Mouse (Mus musculus): ENCODE data around the gene Amigo3. TPM values are rescaled to one million over a fixed set of nuclear protein-coding genes. Genes with fewer than 3 reads are reported as not detected.
"Not testable (repeated sequence)": the region's sequence is repeated elsewhere in the genome, so short reads cannot be mapped to it uniquely, and the experiment has no call there.

Amigo3 gene
- polyA plus RNA-seq (2014; fragmentation: Nextera tagmentation; extraction: Ambion mirVana), result 3.1 and 3.4 TPM in 2 replicates

DNA sequence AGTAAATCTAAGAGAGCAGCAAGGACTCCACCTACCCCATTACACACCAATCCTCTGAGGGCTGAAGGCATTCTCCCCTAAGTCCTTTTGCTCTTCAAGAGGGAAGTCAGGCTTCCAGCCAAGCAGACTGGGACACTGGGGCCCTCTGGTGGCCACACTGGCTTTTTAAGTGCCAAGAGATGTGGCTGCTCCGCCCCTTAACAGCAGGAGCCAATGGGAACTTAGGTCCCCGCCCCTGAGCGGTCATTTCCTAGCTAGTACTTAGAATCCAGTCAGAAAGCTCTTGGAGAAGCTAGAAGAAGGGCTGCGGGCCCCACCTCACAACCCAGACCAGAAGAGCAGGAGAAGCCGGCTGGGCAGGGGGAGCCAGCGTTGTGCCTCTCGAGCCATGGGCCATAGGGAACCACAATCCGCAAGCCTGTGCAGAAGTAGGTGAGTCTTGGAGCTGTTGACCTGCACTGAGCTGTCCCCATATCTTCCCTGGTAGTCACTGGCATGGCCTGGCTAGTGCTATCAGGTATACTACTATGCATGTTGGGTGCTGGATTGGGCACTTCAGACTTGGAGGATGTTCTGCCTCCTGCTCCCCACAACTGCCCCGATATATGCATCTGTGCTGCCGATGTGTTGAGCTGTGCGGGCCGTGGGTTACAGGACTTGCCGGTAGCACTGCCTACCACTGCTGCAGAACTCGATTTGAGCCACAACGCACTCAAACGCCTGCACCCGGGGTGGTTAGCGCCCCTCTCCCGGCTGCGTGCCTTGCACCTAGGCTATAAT, at the start of gene Amigo3:
Amigo3 (plus strand) TSS at position 275 of the 780 bp plus-strand sequence.
- Histone ChIP-seq H3K27ac (ENCODE audit: low read depth) (peak within 1 kb of the TSS; percentile 73; the same call in 1 of the 2 replicates), H3K36me3 (ENCODE audit: insufficient read depth) (peaks cover 65% of the 10 kb centered on the region), H3K27me3 (ENCODE audit: insufficient read depth, low read length) (no peaks in the 10 kb centered on the region), H3K4me1 (ENCODE audit: insufficient read depth) (peaks cover 7% of the 10 kb centered on the region; the same call in 1 of the 2 replicates), H3K4me2 (peak within 1 kb of the TSS; percentile 53), H3K9me3 (ENCODE audit: low read depth, low read length) (no peaks in the 10 kb centered on the region), H3K4me3 (ENCODE audit: low read depth, low read length) (peak within 1 kb of the TSS; percentile 6), H3K9ac (no peak within 1 kb of the TSS)
- WGBS, result 50% methylated on average over 20 of the region's 20 CpGs
- peak; percentile 57 for ATAC-seq (ENCODE audit: insufficient read depth)
- peak; percentile 100 for DNase-seq
- peak; percentile 91 for TF ChIP-seq CTCF (IDR thresholded peaks at IDR 0.05; ENCODE audit: low read depth)

DNA sequence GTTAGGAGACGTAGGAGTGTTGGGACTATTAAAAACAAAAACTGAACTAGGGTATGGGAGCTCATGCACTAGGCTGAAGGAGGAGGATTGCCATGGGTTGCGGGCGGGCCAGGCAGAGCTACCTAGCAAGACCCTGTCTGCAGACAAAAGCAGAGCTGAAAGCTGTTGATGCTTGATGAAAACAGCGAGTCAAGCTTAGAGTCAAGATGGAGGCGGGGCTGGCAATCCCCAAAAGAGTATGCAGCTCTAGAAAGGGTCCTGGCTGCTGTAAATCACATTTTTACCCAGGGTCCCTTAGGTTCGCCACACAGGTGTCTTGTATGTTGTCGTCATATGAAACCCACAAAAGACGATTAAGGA, 49.4 kb upstream of the Amigo3 start:
- no peaks in the 10 kb centered on the region for H3K36me3 ChIP-seq (ENCODE audit: insufficient read depth)
- DNase-seq (peak; percentile 27), ATAC-seq (ENCODE audit: insufficient read depth) (no peak)
- no peaks in the 10 kb centered on the region for H3K9me3 ChIP-seq (ENCODE audit: low read depth, low read length)
- 0 out of 2 replicates have a peak overlapping the region, but pooled peaks have one; percentile 2 for H3K27ac ChIP-seq (ENCODE audit: low read depth)
- H3K9ac ChIP-seq, result peak overlapping the region; percentile 95
- H3K27me3 ChIP-seq (ENCODE audit: insufficient read depth, low read length), result no peaks in the 10 kb centered on the region
- WGBS, result 10% methylated on average over 8 of the region's 8 CpGs
- peak overlapping the region; percentile 99 for H3K4me3 ChIP-seq (ENCODE audit: low read depth, low read length)
- peaks cover 10% of the 10 kb centered on the region for H3K4me1 ChIP-seq (ENCODE audit: insufficient read depth)
- peak overlapping the region; percentile 93 for H3K4me2 ChIP-seq
- no peak for TF ChIP-seq CTCF (IDR thresholded peaks at IDR 0.05; ENCODE audit: low read depth)

DNA sequence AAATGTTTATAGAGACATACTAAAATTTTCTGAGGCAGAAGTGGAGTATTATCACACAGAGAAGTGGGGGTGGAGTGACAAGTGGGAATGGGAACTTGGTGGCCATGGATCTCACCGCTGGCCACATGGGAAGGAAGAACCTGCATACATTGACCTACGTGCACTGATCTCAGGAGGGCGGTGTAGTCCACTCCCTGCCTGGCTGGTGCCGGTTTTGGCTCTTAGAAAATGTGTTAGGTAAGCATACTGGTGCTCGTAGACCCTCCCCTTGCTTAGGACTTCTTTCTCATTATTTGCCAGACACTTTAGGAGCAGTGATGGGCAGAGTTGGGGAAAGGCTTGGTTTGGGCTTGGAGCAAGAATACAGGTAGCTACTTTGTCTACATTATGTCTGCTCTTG, 44.9 kb upstream of the Amigo3 start:
- Histone ChIP-seq H3K36me3 (ENCODE audit: insufficient read depth) (peaks cover 5% of the 10 kb centered on the region; the same call in 1 of the 2 replicates), H3K27me3 (ENCODE audit: insufficient read depth, low read length) (no peaks in the 10 kb centered on the region), H3K4me2 (no peak overlapping the region), H3K4me3 (ENCODE audit: low read depth, low read length) (no peak overlapping the region), H3K4me1 (ENCODE audit: insufficient read depth) (peaks cover 8% of the 10 kb centered on the region), H3K9me3 (ENCODE audit: low read depth, low read length) (no peaks in the 10 kb centered on the region), H3K27ac (ENCODE audit: low read depth) (no peak overlapping the region), H3K9ac (no peak overlapping the region)
- TF ChIP-seq CTCF (IDR thresholded peaks at IDR 0.05; ENCODE audit: low read depth), result no peak
- DNase-seq, result no peak
- 75% methylated on average over 5 of the region's 5 CpGs for WGBS
- no peak for ATAC-seq (ENCODE audit: insufficient read depth)

DNA sequence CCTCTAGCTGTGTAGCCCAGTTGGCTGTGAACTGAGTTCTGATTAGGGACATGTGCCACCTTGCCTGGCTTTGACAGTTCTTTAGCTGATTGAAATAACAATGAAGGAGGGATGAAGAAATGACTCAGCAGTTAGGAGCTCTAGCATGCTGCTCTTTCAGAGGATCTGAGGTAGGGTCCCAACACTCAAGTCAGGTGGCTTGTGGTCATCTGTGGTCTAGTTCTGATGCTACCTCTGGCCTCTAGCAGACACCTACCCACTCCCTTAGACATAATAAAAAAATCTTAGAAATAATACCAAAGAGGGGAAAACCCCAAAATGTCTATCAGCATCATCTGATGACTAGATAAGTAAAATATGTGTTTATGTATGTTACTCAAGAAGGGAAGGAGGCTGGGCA, 42.6 kb upstream of the Amigo3 start:
- peaks cover 13% of the 10 kb centered on the region; the same call in 1 of the 2 replicates for H3K36me3 ChIP-seq (ENCODE audit: insufficient read depth)
- no peak for ATAC-seq (ENCODE audit: insufficient read depth)
- H3K4me3 ChIP-seq (ENCODE audit: low read depth, low read length), result no peak overlapping the region

DNA sequence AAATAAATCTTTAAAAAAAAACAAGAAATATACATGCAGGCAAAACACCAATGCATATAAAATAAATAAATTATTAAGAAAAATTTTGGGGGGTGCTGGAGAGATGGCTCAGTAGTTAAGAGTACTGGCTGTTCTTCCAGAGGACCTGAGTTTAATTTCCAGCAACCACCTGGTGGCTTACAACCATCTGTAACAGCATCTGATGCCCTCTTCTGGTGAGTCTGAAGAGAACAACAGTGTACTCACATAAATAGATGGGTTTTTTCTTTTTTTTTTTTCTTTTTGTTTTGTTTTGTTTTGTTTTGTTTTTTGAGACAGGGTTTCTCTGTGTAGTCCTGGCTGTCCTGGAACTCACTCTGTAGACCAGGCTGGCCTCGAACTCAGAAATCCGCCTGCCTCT, 39.4 kb upstream of the Amigo3 start:
- H3K4me2 ChIP-seq; H3K27me3 ChIP-seq (ENCODE audit: insufficient read depth, low read length); H3K9me3 ChIP-seq (ENCODE audit: low read depth, low read length); H3K9ac ChIP-seq; DNase-seq; H3K27ac ChIP-seq (ENCODE audit: low read depth); H3K4me1 ChIP-seq (ENCODE audit: insufficient read depth); H3K4me3 ChIP-seq (ENCODE audit: low read depth, low read length); ATAC-seq (ENCODE audit: insufficient read depth): not testable (repeated sequence)
- peak; percentile 21 for TF ChIP-seq CTCF (IDR thresholded peaks at IDR 0.05; ENCODE audit: low read depth)
- WGBS, result 92% methylated on average over 2 of the region's 2 CpGs
- peaks cover 17% of the 10 kb centered on the region; the same call in 1 of the 2 replicates for H3K36me3 ChIP-seq (ENCODE audit: insufficient read depth)

More for the DNA sequence above, 42.6 kb upstream of the Amigo3 start:
- Histone ChIP-seq H3K9ac (no peak overlapping the region), H3K4me2 (no peak overlapping the region), H3K27ac (ENCODE audit: low read depth) (no peak overlapping the region), H3K27me3 (ENCODE audit: insufficient read depth, low read length) (no peaks in the 10 kb centered on the region), H3K9me3 (ENCODE audit: low read depth, low read length) (no peaks in the 10 kb centered on the region), H3K4me1 (ENCODE audit: insufficient read depth) (no peaks in the 10 kb centered on the region)
- no peak for DNase-seq
- no peak for TF ChIP-seq CTCF (IDR thresholded peaks at IDR 0.05; ENCODE audit: low read depth)

DNA sequence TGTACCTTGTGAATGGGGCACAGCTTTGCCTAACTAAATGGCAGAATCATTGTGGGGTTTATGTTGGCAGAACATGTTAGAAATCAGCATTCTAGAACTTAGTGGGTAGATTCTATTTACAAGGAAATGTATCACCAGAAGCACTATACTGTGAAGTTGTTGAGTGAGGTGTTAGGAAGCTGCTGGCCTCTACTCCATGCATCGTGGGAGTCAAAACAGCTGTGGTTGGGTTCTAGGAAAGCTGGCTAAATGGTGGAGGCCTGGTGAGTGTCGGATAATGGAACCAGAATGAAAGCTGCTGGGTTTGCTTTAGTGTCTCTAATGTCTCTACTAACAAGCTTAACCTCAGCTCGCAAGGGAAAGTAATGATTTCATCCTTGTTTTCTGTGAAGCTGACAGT, 35.8 kb upstream of the Amigo3 start:
- H3K4me3 ChIP-seq (ENCODE audit: low read depth, low read length), result no peak overlapping the region
- no peak for ATAC-seq (ENCODE audit: insufficient read depth)
- 83% methylated on average over 3 of the region's 3 CpGs for WGBS

DNA sequence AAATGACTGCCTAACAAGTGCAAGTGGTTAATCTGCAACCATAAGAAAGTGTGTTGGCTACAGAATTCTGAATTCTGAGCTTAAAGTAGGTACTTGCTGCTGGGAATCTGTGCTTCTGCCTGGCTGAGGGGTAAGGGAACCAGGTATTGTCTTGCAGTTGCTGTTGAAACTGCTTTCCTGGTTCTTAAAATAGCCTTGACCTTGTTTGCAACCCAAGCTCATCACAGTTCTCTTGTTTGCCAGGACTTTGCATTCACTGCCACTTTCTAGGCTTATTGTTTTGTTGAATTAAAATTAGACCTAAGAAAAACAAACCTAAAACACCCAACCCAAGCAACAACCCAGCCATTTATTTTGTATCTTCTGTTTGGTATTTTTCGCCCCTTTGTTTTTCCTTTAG, 32.2 kb upstream of the Amigo3 start:
- no peak for DNase-seq
- no peaks in the 10 kb centered on the region for H3K4me1 ChIP-seq (ENCODE audit: insufficient read depth)
- H3K9me3 ChIP-seq (ENCODE audit: low read depth, low read length), result no peaks in the 10 kb centered on the region
- TF ChIP-seq CTCF (IDR thresholded peaks at IDR 0.05; ENCODE audit: low read depth), result no peak
- H3K4me3 ChIP-seq (ENCODE audit: low read depth, low read length), result no peak overlapping the region
- WGBS, result 97% methylated on average over 1 of the region's 1 CpGs
- no peak overlapping the region for H3K27ac ChIP-seq (ENCODE audit: low read depth)
- H3K27me3 ChIP-seq (ENCODE audit: insufficient read depth, low read length), result no peaks in the 10 kb centered on the region
- no peak overlapping the region for H3K9ac ChIP-seq
- no peak overlapping the region for H3K4me2 ChIP-seq
- peaks cover 21% of the 10 kb centered on the region for H3K36me3 ChIP-seq (ENCODE audit: insufficient read depth)
- ATAC-seq (ENCODE audit: insufficient read depth), result no peak

More for the DNA sequence above, 35.8 kb upstream of the Amigo3 start:
- DNase-seq, result no peak
- TF ChIP-seq CTCF (IDR thresholded peaks at IDR 0.05; ENCODE audit: low read depth), result no peak
- H3K36me3 ChIP-seq (ENCODE audit: insufficient read depth), result peaks cover 17% of the 10 kb centered on the region; the same call in 1 of the 2 replicates
- no peak overlapping the region for H3K9ac ChIP-seq
- H3K4me2 ChIP-seq, result no peak overlapping the region
- H3K4me1 ChIP-seq (ENCODE audit: insufficient read depth), result no peaks in the 10 kb centered on the region
- no peak overlapping the region for H3K27ac ChIP-seq (ENCODE audit: low read depth)
- no peaks in the 10 kb centered on the region for H3K9me3 ChIP-seq (ENCODE audit: low read depth, low read length)
- H3K27me3 ChIP-seq (ENCODE audit: insufficient read depth, low read length), result no peaks in the 10 kb centered on the region
